Mouse (Mus musculus) myocyte (in vitro differentiated cells): ENCODE data around the gene Ptpn3. TPM values are rescaled to one million over a fixed set of nuclear protein-coding genes. Genes with fewer than 3 reads are reported as not detected.

Experiments
- H3K27me3 ChIP-seq: one replicate; pipeline ENCODE4 v1.6.1; 2011; ENCODE audit not compliant: control insufficient read depth, insufficient read depth, insufficient read length
- H3K36me3 ChIP-seq: one replicate; pipeline ENCODE4 v1.6.1; 2011; ENCODE audit not compliant: control insufficient read depth, insufficient read depth
- H3K4me2 ChIP-seq: one replicate; pipeline ENCODE4 v1.6.1; 2011; ENCODE audit warnings: low read depth, control low read depth
- H3K4me3 ChIP-seq: one replicate; pipeline ENCODE4 v1.5.1; 2011; ENCODE audit warnings: mild to moderate bottlenecking, control low read depth, moderate library complexity
- H3K79me2 ChIP-seq: one replicate; pipeline ENCODE4 v1.6.1; 2011; ENCODE audit not compliant: control insufficient read depth, insufficient read depth
- H3ac ChIP-seq: one replicate; pipeline ENCODE4 v1.6.1; 2011; ENCODE audit not compliant: control insufficient read depth, insufficient read length
- CEBPB ChIP-seq: IDR thresholded peaks from 2 replicates; pipeline ENCODE4 v1.6.1; 2011; ENCODE audit warnings: mild to moderate bottlenecking, moderate library complexity; ENCODE audit not compliant: poor library complexity, insufficient read depth, severe bottlenecking
- E2F4 ChIP-seq: IDR thresholded peaks from one replicate; pipeline ENCODE4 v1.6.1; 2011; ENCODE audit warnings: mild to moderate bottlenecking, control low read depth, moderate library complexity; ENCODE audit not compliant: insufficient read depth
- MAX ChIP-seq: IDR thresholded peaks from one replicate; pipeline ENCODE4 v1.6.1; 2011; ENCODE audit warnings: low read depth, mild to moderate bottlenecking, control low read depth
- MYOD1 ChIP-seq, 3 experiments: IDR thresholded peaks; one replicate each; pipeline ENCODE4 v1.6.1; 2011; ENCODE audit warnings: control low read depth in 2 of 3, low read depth in 2 of 3, mild to moderate bottlenecking in 2 of 3, moderate library complexity in 1 of 3; ENCODE audit not compliant: insufficient read length in 2 of 3, control insufficient read depth in 1 of 3
- MYOG ChIP-seq, 3 experiments: IDR thresholded peaks; one replicate each; pipeline ENCODE4 v1.6.1; 2011; ENCODE audit warnings: control low read depth in 2 of 3, low read depth in 2 of 3, mild to moderate bottlenecking in 2 of 3; ENCODE audit not compliant: insufficient read length in 2 of 3, control insufficient read depth in 1 of 3, insufficient read depth in 1 of 3
- POLR2A ChIP-seq: IDR thresholded peaks from one replicate; pipeline ENCODE4 v1.6.1; 2011; ENCODE audit warnings: low read depth, mild to moderate bottlenecking, control low read depth, moderate library complexity; ENCODE audit not compliant: insufficient read length
- POLR2AphosphoS2 ChIP-seq: IDR thresholded peaks from one replicate; pipeline ENCODE4 v1.6.1; 2011; ENCODE audit warnings: low read depth, control low read depth; ENCODE audit not compliant: insufficient read length
- REST ChIP-seq: IDR thresholded peaks from one replicate; pipeline ENCODE4 v1.6.1; 2011; ENCODE audit warnings: mild to moderate bottlenecking, control low read depth, moderate library complexity; ENCODE audit not compliant: insufficient read depth, insufficient read length
- SRF ChIP-seq: IDR thresholded peaks from one replicate; pipeline ENCODE4 v1.6.1; 2011; ENCODE audit warnings: low read depth; ENCODE audit not compliant: control insufficient read depth, insufficient read length
- TCF12 ChIP-seq: IDR thresholded peaks from one replicate; pipeline ENCODE4 v1.6.1; 2011; ENCODE audit warnings: mild to moderate bottlenecking, control low read depth; ENCODE audit not compliant: poor library complexity, insufficient read depth, severe bottlenecking
- TCF3 ChIP-seq: IDR thresholded peaks from one replicate; pipeline ENCODE4 v1.6.1; 2011; ENCODE audit warnings: low read depth, control low read depth; ENCODE audit not compliant: insufficient read length
- USF1 ChIP-seq: IDR thresholded peaks from one replicate; pipeline ENCODE4 v1.6.1; 2011; ENCODE audit warnings: low read depth, mild to moderate bottlenecking, control low read depth, moderate library complexity
- polyA plus RNA-seq: library from polyadenylated mRNA; unstranded; fragments of >200 nt; fragmentation: generic; extraction: Trizol; gene quantifications from one replicate; pipeline ENCODE4 v1.2.1, GENCODE M21; 2012; ENCODE audit warnings: missing spikeins

Ptpn3 gene
- polyA plus RNA-seq, 1 experiment, result 3.1 TPM

DNA sequence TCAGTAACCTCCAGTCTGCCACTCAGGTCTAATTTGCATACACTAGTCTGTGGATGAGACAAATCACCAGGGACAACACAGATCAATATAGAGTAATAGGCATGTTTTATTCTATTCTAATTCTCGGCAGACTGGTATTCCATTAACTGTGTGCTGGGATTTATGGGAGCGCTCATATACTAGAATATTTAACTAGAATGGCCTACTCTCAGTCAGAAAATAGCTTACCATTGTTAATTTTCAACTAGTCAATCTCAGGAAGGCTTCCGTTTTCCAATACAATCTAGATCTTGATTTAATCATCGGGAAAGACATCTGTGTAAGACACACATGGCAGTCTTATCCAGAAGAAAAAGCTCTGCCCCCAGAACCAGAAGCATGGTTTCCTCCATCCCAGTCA, 3.5 kb downstream of the Ptpn3 start:
- Histone ChIP-seq H3ac (no peak overlapping the region), H3K4me3 (no peak overlapping the region), H3K79me2 (peaks cover 3% of the 10 kb centered on the region), H3K4me2 (no peak overlapping the region), H3K27me3 (no peaks in the 10 kb centered on the region), H3K36me3 (no peaks in the 10 kb centered on the region)
- TF ChIP-seq MYOD1 (IDR thresholded peaks at IDR 0.05; ENCODE audit: control insufficient read depth in 1 of 3, insufficient read length in 2 of 3, low read depth in 2 of 3) (no peak), E2F4 (no peak), USF1 (no peak), CEBPB (no peak), SRF (no peak), POLR2AphosphoS2 (no peak), REST (no peak), MYOG (IDR thresholded peaks at IDR 0.05; ENCODE audit: control insufficient read depth in 1 of 3, insufficient read depth in 1 of 3, insufficient read length in 2 of 3, low read depth in 2 of 3) (no peak), MAX (no peak), TCF12 (no peak), POLR2A (no peak), TCF3 (no peak)

DNA sequence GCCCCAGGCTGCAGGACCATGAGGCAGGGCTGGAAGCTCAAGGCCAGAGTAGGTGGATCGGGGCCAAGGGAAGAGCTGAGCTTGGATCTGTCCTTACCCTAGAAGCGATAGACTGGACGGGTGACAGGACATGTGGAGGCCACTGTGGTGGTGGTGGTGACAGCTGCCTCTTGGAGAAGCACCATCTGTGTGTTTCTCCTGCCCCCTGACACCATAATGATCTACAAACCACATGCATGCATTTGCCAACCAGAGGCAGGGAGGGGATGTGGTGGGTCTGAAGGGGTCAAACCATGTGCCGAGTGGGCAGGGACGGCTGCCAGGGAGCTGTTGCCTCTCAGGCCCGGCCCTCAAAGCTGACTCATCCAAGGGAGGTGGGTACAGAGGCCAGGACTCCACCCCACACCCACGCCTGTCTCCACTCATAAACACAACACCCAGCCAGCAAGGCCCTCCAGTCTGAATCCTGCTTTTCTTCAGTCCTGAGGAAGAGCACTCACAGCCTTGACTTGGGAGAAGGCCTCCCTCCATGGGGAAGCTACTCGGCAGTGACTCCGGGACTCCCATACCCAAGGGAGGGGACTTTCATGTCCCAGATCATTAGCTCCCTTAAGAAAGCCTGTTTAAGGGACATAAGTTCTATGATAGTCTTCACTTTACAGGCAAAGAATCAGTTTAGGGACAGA, 6.5 kb downstream of the Ptpn3 start:
- TF ChIP-seq MAX (no peak), POLR2AphosphoS2 (no peak), MYOG (IDR thresholded peaks at IDR 0.05; ENCODE audit: control insufficient read depth in 1 of 3, insufficient read depth in 1 of 3, insufficient read length in 2 of 3, low read depth in 2 of 3) (peak; percentile 95 to 97 (median 96)), TCF3 (peak; percentile 92), REST (no peak), MYOD1 (IDR thresholded peaks at IDR 0.05; ENCODE audit: control insufficient read depth in 1 of 3, insufficient read length in 2 of 3, low read depth in 2 of 3) (peak; percentile 69 to 96 (median 95)), POLR2A (peak; percentile 54), CEBPB (no peak), E2F4 (no peak), TCF12 (peak; percentile 89), USF1 (peak; percentile 36), SRF (peak; percentile 28)
- H3K27me3 ChIP-seq, result no peaks in the 10 kb centered on the region
- peak overlapping the region; percentile 68 for H3K4me2 ChIP-seq
- no peaks in the 10 kb centered on the region for H3K36me3 ChIP-seq
- no peak overlapping the region for H3ac ChIP-seq
- no peak overlapping the region for H3K4me3 ChIP-seq
- H3K79me2 ChIP-seq, result peaks cover 3% of the 10 kb centered on the region

DNA sequence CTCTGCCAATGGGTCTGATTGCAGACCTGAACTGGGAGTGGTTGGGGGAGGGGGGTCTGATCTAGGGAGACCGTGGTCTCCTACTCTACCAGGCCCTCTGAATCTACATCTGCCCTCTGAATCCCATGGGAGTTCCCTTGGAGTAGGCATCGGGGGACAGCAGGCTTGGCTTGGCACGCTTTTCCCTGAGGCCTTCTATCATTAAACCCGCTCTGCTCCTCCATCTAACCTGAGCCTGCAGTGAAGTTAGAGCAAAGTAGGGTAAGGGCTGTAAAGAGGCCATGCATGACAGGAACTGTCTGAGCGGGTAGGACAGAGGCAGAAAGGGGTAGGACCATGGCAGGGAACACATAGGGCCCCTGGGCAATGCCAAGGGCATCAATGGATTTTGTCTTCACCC, 9.0 kb downstream of the Ptpn3 start:
- TF ChIP-seq CEBPB, result no peak
- TF ChIP-seq USF1, result no peak
- TF ChIP-seq POLR2A, result no peak
- no peak for TF ChIP-seq E2F4
- TF ChIP-seq SRF, result no peak
- TF ChIP-seq MYOG (IDR thresholded peaks at IDR 0.05; ENCODE audit: control insufficient read depth in 1 of 3, insufficient read depth in 1 of 3, insufficient read length in 2 of 3, low read depth in 2 of 3), result no peak
- no peak for TF ChIP-seq TCF12
- no peak for TF ChIP-seq MYOD1 (IDR thresholded peaks at IDR 0.05; ENCODE audit: control insufficient read depth in 1 of 3, insufficient read length in 2 of 3, low read depth in 2 of 3)
- TF ChIP-seq MAX, result no peak
- TF ChIP-seq POLR2AphosphoS2, result no peak
- TF ChIP-seq TCF3, result no peak
- no peak for TF ChIP-seq REST
- Histone ChIP-seq H3K27me3 (no peaks in the 10 kb centered on the region), H3K36me3 (no peaks in the 10 kb centered on the region), H3K4me2 (no peak overlapping the region), H3K79me2 (peaks cover 3% of the 10 kb centered on the region), H3K4me3 (no peak overlapping the region), H3ac (no peak overlapping the region)

DNA sequence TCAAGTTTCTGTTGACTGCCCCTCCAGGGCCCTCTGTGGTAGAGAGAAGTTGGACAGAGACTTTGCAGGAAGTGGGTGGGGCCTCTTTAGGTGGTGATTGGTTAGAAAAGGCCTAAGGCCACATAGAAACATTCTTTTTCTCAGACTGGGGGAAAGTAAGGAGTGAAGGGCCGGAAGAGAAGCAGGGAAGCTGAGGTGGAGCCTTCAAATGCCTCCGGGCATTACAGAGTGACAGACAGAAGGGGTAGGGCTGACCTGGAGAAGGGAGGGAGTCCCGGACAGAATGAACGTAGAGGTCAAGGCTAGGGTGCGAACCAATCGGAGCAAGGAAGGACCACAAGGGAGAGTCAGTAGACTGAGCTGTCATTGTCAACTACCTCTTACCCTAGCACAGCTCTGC, 11.6 kb downstream of the Ptpn3 start:
- TF ChIP-seq MYOG (IDR thresholded peaks at IDR 0.05; ENCODE audit: control insufficient read depth in 1 of 3, insufficient read depth in 1 of 3, insufficient read length in 2 of 3, low read depth in 2 of 3) (no peak), MYOD1 (IDR thresholded peaks at IDR 0.05; ENCODE audit: control insufficient read depth in 1 of 3, insufficient read length in 2 of 3, low read depth in 2 of 3) (no peak), TCF3 (no peak), POLR2A (no peak), MAX (no peak), TCF12 (no peak), SRF (no peak), USF1 (no peak), E2F4 (no peak), POLR2AphosphoS2 (no peak), CEBPB (no peak), REST (no peak)
- Histone ChIP-seq H3K4me2 (no peak overlapping the region), H3K36me3 (no peaks in the 10 kb centered on the region), H3ac (no peak overlapping the region), H3K27me3 (no peaks in the 10 kb centered on the region), H3K79me2 (peaks cover 3% of the 10 kb centered on the region), H3K4me3 (no peak overlapping the region)

DNA sequence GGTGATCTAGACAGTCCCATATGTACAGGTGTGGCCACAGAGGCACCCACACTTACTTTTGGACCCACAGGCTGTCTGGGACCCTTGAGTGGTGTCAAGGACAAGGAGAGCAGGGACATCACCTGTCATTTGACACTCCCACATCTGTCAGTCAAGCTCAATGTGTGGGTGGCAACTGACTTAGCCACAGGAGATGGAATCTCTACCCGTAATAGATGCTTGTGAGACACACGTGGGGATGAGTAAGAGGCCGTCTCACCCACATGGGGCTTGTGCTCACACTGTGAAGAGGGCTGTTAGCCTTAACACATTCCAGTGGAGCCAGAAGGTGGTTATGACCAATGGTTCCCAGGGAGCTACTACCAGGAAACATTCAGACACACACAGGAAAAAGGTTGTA, 13.8 kb downstream of the Ptpn3 start:
- Histone ChIP-seq H3K4me2 (no peak overlapping the region), H3K4me3 (no peak overlapping the region), H3K79me2 (no peaks in the 10 kb centered on the region), H3K36me3 (no peaks in the 10 kb centered on the region), H3K27me3 (no peaks in the 10 kb centered on the region), H3ac (no peak overlapping the region)
- TF ChIP-seq REST (no peak), TCF12 (peak; percentile 37), MYOG (IDR thresholded peaks at IDR 0.05; ENCODE audit: control insufficient read depth in 1 of 3, insufficient read depth in 1 of 3, insufficient read length in 2 of 3, low read depth in 2 of 3) (peak in 2 of 3 experiments; percentile 52 to 81), TCF3 (no peak), MAX (no peak), E2F4 (no peak), CEBPB (no peak), MYOD1 (IDR thresholded peaks at IDR 0.05; ENCODE audit: control insufficient read depth in 1 of 3, insufficient read length in 2 of 3, low read depth in 2 of 3) (peak; percentile 27 to 98 (median 84)), POLR2AphosphoS2 (no peak), POLR2A (no peak), USF1 (peak; percentile 47), SRF (no peak)
